Mouse (Mus musculus): Measurements from ENCODE around the gene Khdrbs2. TPM values are rescaled to one million over a fixed set of nuclear protein-coding genes. Genes with fewer than 3 reads are reported as not detected.

Gene Khdrbs2
- polyA plus RNA-seq (2015; fragmentation: Nextera tagmentation; extraction: Ambion mirVana), result 0.09 and 0.19 TPM in 2 replicates

GRCm38 (mm10) chr1:32172506-32173239, at the start of gene Khdrbs2:
TSS of gene Khdrbs2 (plus strand) at chr1:32172714.

GRCm38 (mm10) chr1:32547194-32547593, 374.7 kb downstream of the Khdrbs2 start, which contains the start of gene Gm5415:
TSS of gene Gm5415 (minus strand) at chr1:32547294.

All from skeletal muscle tissue, postnatal 0 days (tissue).